Mouse (Mus musculus) liver, embryonic 14.5 days (tissue): ENCODE measurements at regions not wholly inside any gene's neighbourhood (a gene's known extent, or its start where the extent isn't known, plus 50 kb on each side); places are given as distances from the start of the nearest gene placed in this dataset.

ENCODE experiments used
- ATAC-seq: fragments of 200-750 bp; cut with Nextera tagmentation; 2 replicates; pipeline ENCODE4 v1.8.0; 2017; ENCODE audit warnings: moderate number of reproducible peaks, mild to moderate bottlenecking, moderate library complexity; ENCODE audit not compliant: insufficient read depth
- DNase-seq, 3 experiments: peaks; one replicate each; pipeline ENCODE4 v3.0.0-alpha.2; 2012 to 2013; ENCODE audit warnings: low read depth in 3 of 3, low spot score in 3 of 3
- H3K27ac ChIP-seq: fragments of 300-500 bp; sonication (generic); 2 replicates; pipeline ENCODE4 v1.5.1; 2014; ENCODE audit warnings: moderate library complexity, mild to moderate bottlenecking, control low read depth, inconsistent platforms
- H3K27me3 ChIP-seq: fragments of 300-500 bp; sonication (generic); 2 replicates; pipeline ENCODE4 v1.6.1; 2014; ENCODE audit warnings: mild to moderate bottlenecking, low read length, moderate library complexity; ENCODE audit not compliant: control insufficient read depth, insufficient read depth
- H3K36me3 ChIP-seq: fragments of 300-500 bp; sonication (generic); replicated peaks from 2 replicates; pipeline ENCODE4 v1.6.1; 2014; ENCODE audit warnings: low read depth; ENCODE audit not compliant: control insufficient read depth, insufficient read depth
- H3K4me1 ChIP-seq, 2 experiments: fragments of 200-500 bp in 1 of 2; fragments of 300-500 bp in 1 of 2; sonication (generic) in 1 of 2; replicated peaks; 2 replicates each; pipeline ENCODE4 v1.6.1; 2012 to 2014; ENCODE audit warnings: antibody characterized with exemption in 1 of 2, inconsistent platforms in 1 of 2, low read length in 1 of 2; ENCODE audit not compliant: control insufficient read depth in 2 of 2, insufficient read depth in 2 of 2
- H3K4me2 ChIP-seq: fragments of 300-500 bp; sonication (generic); 2 replicates; pipeline ENCODE4 v1.6.1; 2014; ENCODE audit warnings: low read depth, mild to moderate bottlenecking, control low read depth, moderate library complexity
- H3K4me3 ChIP-seq, 2 experiments: fragments of 200-500 bp in 1 of 2; fragments of 300-500 bp in 1 of 2; sonication (generic) in 1 of 2; 2 replicates each; pipeline ENCODE4 v1.5.1; 2012 to 2014; ENCODE audit warnings: low read depth in 2 of 2, low read length in 2 of 2, mild to moderate bottlenecking in 2 of 2, control low read depth in 1 of 2, inconsistent platforms in 1 of 2, moderate library complexity in 1 of 2; ENCODE audit not compliant: insufficient read depth in 1 of 2
- H3K9ac ChIP-seq: fragments of 300-500 bp; sonication (generic); replicated peaks from 2 replicates; pipeline ENCODE4 v1.6.1; 2014; ENCODE audit warnings: mild to moderate bottlenecking, control low read depth, moderate library complexity
- H3K9me3 ChIP-seq: fragments of 300-500 bp; sonication (generic); 2 replicates; pipeline ENCODE4 v1.6.1; 2016; ENCODE audit warnings: low read length, mixed read lengths; ENCODE audit not compliant: control insufficient read depth
- CTCF ChIP-seq: IDR thresholded peaks from 2 replicates; pipeline ENCODE4 v1.5.1; 2016; ENCODE audit warnings: antibody characterized with exemption, low read depth, control low read depth
- EP300 ChIP-seq: IDR thresholded peaks from 2 replicates; pipeline ENCODE4 v1.6.1; 2016; ENCODE audit warnings: antibody characterized with exemption, low read depth
- WGBS: fragments of 180-500 bp; shearing (Covaris S2); extraction: QIAGEN DNeasy Blood & Tissue Kit; methylation state at CpG from one replicate; pipeline ENCODE4 v1.1.7; 2014; ENCODE audit not compliant: insufficient replicate concordance; 5-methylcytosine and 5-hydroxymethylcytosine counted together

DNA sequence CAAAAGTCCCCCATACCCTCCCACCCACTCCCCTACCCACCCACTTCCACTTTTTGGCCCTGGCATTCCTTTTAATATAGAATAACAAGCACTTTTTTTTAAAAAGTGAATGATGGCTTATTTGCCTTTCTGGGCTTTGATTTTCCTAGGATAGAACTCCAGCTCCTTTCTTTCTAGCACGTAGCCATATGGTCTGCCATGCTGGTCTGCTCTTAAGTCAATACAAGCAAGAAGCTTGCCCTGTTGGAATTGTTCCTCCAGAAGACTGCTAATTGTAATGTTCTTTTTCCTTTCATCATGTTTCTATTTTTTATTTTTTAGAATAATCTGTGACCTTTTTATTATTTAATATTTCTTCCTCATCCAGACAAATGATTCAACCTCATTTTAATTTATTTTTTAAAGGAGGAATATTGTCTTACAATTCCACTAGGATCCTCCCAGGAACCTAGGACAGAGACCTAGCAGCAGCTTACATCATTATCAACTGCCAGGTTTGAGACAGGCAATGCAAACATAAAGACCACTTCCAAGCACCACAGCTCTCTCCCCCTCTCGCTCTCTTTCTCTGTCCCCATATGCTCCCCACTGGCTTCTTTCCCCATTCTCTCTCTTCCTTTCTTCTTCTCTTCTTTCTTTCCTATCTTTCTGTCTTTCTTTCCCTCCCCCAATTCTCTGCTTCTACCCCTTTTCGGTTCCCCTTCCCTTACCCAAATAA is 558.9 kb downstream of the Otol1 start:
- no peaks in the 10 kb centered on the region for H3K4me1 ChIP-seq
- H3K27ac ChIP-seq = no peak overlapping the region
- no peak overlapping the region for H3K4me3 ChIP-seq
- no peaks in the 10 kb centered on the region for H3K36me3 ChIP-seq
- no peak for ATAC-seq
- WGBS = 60% methylated on average over 3 of the region's 3 CpGs
- H3K9me3 ChIP-seq = no peaks in the 10 kb centered on the region
- no peak overlapping the region for H3K4me2 ChIP-seq
- no peak for DNase-seq
- no peak overlapping the region for H3K9ac ChIP-seq
- no peak for TF ChIP-seq EP300
- no peak for TF ChIP-seq CTCF
- no peaks in the 10 kb centered on the region for H3K27me3 ChIP-seq

DNA sequence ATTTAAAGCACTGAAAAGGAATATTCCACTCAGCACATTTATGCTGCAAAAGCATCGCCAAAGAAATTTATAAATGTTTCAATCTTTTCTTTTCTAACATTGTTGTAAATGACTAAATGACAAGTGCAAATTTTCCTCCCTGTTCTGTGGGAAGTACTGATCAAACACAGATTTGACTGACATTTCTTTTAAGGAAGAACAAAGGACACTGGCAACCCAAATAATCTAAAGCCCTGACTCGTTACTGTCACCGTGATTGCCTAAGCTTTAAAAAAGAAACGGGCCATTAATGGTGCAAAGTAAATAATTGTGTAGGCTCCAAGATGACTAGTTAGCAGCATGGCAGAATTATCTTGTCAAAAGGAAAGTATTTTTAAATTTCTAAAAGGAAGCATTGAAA is 587.4 kb downstream of the Otol1 start:
- Histone ChIP-seq H3K36me3 (no peaks in the 10 kb centered on the region), H3K4me1 (no peaks in the 10 kb centered on the region)
- 58% methylated on average over 4 of the region's 4 CpGs for WGBS

More for the DNA sequence above, 587.4 kb downstream of the Otol1 start:
- no peak overlapping the region for H3K9ac ChIP-seq
- no peak for ATAC-seq
- H3K9me3 ChIP-seq = no peaks in the 10 kb centered on the region
- no peak overlapping the region for H3K4me2 ChIP-seq
- H3K4me3 ChIP-seq = no peak overlapping the region
- TF ChIP-seq EP300 (no peak), CTCF (no peak)
- no peaks in the 10 kb centered on the region for H3K27me3 ChIP-seq
- no peak overlapping the region for H3K27ac ChIP-seq
- no peak for DNase-seq
